Mouse (Mus musculus): ENCODE measurements around the gene Fzr1. TPM values are rescaled to one million over a fixed set of nuclear protein-coding genes. Genes with fewer than 3 reads are reported as not detected.

Gene Fzr1
- total and polyA plus RNA-seq, 2 experiments from 2014 or later: 98.3 to 147 TPM

DNA sequence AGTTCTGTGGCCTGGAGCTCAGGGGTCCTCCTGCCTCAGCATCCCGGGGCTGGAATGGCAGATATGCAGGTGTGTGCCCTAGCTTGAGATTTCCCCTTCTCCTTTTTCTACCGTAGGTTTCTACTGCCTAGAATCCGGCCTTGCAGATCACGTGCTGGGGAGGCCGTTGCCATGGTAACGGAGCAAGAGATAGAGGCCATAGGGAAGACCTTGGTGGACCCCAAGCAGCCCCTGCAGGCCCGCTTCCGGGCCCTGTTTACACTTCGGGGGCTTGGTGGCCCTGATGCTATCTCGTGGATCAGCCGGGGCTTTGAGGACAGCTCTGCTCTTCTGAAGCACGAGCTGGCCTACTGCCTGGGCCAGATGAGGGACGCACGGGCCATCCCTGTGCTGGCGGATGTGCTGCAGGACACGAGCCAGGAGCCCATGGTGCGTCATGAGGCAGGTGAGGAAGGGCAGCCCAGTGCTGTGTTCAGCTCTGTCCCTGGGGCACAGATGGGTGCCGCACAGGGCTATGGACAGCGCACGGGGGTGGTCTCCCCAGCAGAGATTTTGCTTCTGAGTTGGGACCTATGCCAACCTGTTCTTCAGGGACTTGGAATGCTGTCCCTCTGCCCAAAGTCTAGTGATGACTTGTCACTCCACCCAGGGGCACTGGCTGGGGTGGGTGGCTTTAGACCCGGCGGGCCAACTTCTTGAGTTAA, 7.4 kb upstream of the Fzr1 start:
- H3K36me3 ChIP-seq (ENCODE audit: insufficient read depth, low read length): peaks cover 31% of the 10 kb centered on the region
- H3K9ac ChIP-seq (replicated peaks; ENCODE audit: low read length, poor library complexity, severe bottlenecking): no peak overlapping the region
- no peak for TF ChIP-seq CTCF (IDR thresholded peaks at IDR 0.05)
- peak overlapping the region; percentile 86; the same call in 1 of the 2 replicates for H3K4me3 ChIP-seq (ENCODE audit: low read depth, low read length)
- no peaks in the 10 kb centered on the region for H3K27me3 ChIP-seq (ENCODE audit: insufficient read depth, low read length)
- DNase-seq (ENCODE audit: low spot score) (no peak), ATAC-seq (ENCODE audit: low FRiP score) (no peak)
- 77% methylated on average over 22 of the region's 22 CpGs for WGBS
- H3K9me3 ChIP-seq (ENCODE audit: low read length): no peaks in the 10 kb centered on the region
- peaks cover 10% of the 10 kb centered on the region for H3K4me1 ChIP-seq (ENCODE audit: insufficient read depth, low read length)
- H3K27ac ChIP-seq (ENCODE audit: low read depth, low read length): no peak overlapping the region
- peak overlapping the region; percentile 83 for H3K4me2 ChIP-seq (ENCODE audit: low read depth, low read length, poor library complexity, severe bottlenecking)

GRCm38 (mm10) chr10:81384605-81384982, 6.3 kb upstream of the Fzr1 start:
- Histone ChIP-seq H3K27me3 (ENCODE audit: insufficient read depth, low read length) (no peaks in the 10 kb centered on the region), H3K4me1 (ENCODE audit: insufficient read depth, low read length) (peaks cover 10% of the 10 kb centered on the region), H3K4me2 (ENCODE audit: low read depth, low read length, poor library complexity, severe bottlenecking) (peak overlapping the region; percentile 83), H3K9me3 (ENCODE audit: low read length) (no peaks in the 10 kb centered on the region), H3K27ac (ENCODE audit: low read depth, low read length) (peak overlapping the region; percentile 91), H3K9ac (replicated peaks; ENCODE audit: low read length, poor library complexity, severe bottlenecking) (peak overlapping the region; percentile 93), H3K36me3 (ENCODE audit: insufficient read depth, low read length) (peaks cover 31% of the 10 kb centered on the region), H3K4me3 (ENCODE audit: low read depth, low read length) (peak overlapping the region; percentile 86)
- DNase-seq (ENCODE audit: low spot score) (no peak), ATAC-seq (ENCODE audit: low FRiP score) (peak; percentile 24)
- WGBS: 0% methylated on average over 19 of the region's 19 CpGs
- TF ChIP-seq CTCF (IDR thresholded peaks at IDR 0.05): no peak

DNA sequence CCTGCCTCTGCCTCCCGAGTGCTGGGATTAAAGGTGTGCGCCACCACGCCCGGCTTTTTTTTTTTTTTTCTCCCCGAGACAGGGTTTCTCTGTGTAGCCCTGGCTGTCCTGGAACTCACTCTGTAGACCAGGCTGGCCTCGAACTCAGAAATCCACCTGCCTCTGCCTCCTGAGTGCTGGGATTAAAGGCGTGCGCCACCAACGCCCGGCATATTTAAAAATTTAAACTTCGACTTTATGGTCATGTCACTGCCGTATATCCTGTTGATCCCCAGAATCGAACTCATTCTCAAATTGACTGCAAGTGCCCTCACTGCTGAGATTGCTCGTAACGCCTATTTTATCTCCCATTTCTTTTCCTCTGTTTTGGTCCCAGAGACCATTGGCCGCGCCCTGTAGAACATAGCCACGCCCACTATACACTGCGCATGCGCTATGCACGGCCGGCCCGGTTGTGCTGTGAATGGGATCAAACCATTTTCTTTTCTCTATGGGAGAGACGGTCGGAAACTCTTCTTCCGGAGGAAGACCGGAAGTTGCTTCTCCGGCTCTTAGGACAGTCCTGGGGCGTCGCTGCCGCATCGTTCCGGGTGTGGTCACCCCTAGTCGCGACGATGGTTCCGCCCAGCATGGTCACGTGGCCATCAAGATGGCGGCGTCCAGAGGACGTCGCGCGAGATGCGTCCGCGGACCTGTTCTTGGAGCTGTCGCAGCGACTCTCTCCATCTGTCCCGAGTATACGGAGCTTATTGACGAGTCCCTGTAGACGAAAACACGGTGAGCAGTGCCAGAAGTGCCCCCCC, 5.7 kb upstream of the Fzr1 start, which contains the start of the genes Dohh and Gm48551:
Gene Dohh, plus strand, starts transcription at position 627 of the 803 bp plus-strand sequence.
Gene Gm48551, plus strand, starts transcription at position 665 of the 803 bp plus-strand sequence.
- 4% methylated on average over 51 of the region's 54 CpGs for WGBS
- peak within 1 kb of the TSS; percentile 93 for H3K9ac ChIP-seq (replicated peaks; ENCODE audit: low read length, poor library complexity, severe bottlenecking)
- TF ChIP-seq CTCF (IDR thresholded peaks at IDR 0.05): peak; percentile 21

GRCm38 (mm10) chr10:81382039-81382438, 3.7 kb upstream of the Fzr1 start:
- Histone ChIP-seq H3K36me3 (ENCODE audit: insufficient read depth, low read length) (peaks cover 10% of the 10 kb centered on the region), H3K9ac (replicated peaks; ENCODE audit: low read length, poor library complexity, severe bottlenecking) (no peak overlapping the region), H3K4me3 (ENCODE audit: low read depth, low read length) (no peak overlapping the region), H3K27me3 (ENCODE audit: insufficient read depth, low read length) (no peaks in the 10 kb centered on the region), H3K4me2 (ENCODE audit: low read depth, low read length, poor library complexity, severe bottlenecking) (no peak overlapping the region), H3K4me1 (ENCODE audit: insufficient read depth, low read length) (peaks cover 15% of the 10 kb centered on the region), H3K9me3 (ENCODE audit: low read length) (no peaks in the 10 kb centered on the region), H3K27ac (ENCODE audit: low read depth, low read length) (no peak overlapping the region)
- TF ChIP-seq CTCF (IDR thresholded peaks at IDR 0.05): no peak
- ATAC-seq (ENCODE audit: low FRiP score) (no peak), DNase-seq (ENCODE audit: low spot score) (no peak)
- 93% methylated on average over 5 of the region's 5 CpGs for WGBS

More for the DNA sequence above, 5.7 kb upstream of the Fzr1 start, which contains the start of the genes Dohh and Gm48551:
- H3K4me1 ChIP-seq (ENCODE audit: insufficient read depth, low read length): peaks cover 10% of the 10 kb centered on the region
- peak within 1 kb of the TSS; percentile 86 for H3K4me3 ChIP-seq (ENCODE audit: low read depth, low read length)
- peak within 1 kb of the TSS; percentile 83 for H3K4me2 ChIP-seq (ENCODE audit: low read depth, low read length, poor library complexity, severe bottlenecking)
- ATAC-seq (ENCODE audit: low FRiP score) (peak; percentile 93), DNase-seq (ENCODE audit: low spot score) (peak; percentile 100)
- H3K9me3 ChIP-seq (ENCODE audit: low read length): no peaks in the 10 kb centered on the region
- H3K27me3 ChIP-seq (ENCODE audit: insufficient read depth, low read length): no peaks in the 10 kb centered on the region
- H3K27ac ChIP-seq (ENCODE audit: low read depth, low read length): peak within 1 kb of the TSS; percentile 91
- peaks cover 28% of the 10 kb centered on the region for H3K36me3 ChIP-seq (ENCODE audit: insufficient read depth, low read length)

- Histone ChIP-seq H3K27ac (ENCODE audit: low read depth, low read length) (no peak overlapping the region), H3K4me1 (ENCODE audit: insufficient read depth, low read length) (peaks cover 12% of the 10 kb centered on the region), H3K9ac (replicated peaks; ENCODE audit: low read length, poor library complexity, severe bottlenecking) (no peak overlapping the region), H3K36me3 (ENCODE audit: insufficient read depth, low read length) (peaks cover 4% of the 10 kb centered on the region; the same call in 1 of the 2 replicates), H3K4me3 (ENCODE audit: low read depth, low read length) (no peak overlapping the region), H3K4me2 (ENCODE audit: low read depth, low read length, poor library complexity, severe bottlenecking) (no peak overlapping the region), H3K27me3 (ENCODE audit: insufficient read depth, low read length) (no peaks in the 10 kb centered on the region), H3K9me3 (ENCODE audit: low read length) (no peaks in the 10 kb centered on the region)
- no peak for DNase-seq (ENCODE audit: low spot score)
- WGBS: 93% methylated on average over 6 of the region's 6 CpGs
- TF ChIP-seq CTCF (IDR thresholded peaks at IDR 0.05): no peak
- no peak for ATAC-seq (ENCODE audit: low FRiP score)
Measured at GRCm38 (mm10) chr10:81379809-81380378, 1.6 kb upstream of the Fzr1 start.

All from midbrain, postnatal 0 days (tissue).